Mouse (Mus musculus): ENCODE measurements around the gene Bcl2l1. TPM values are rescaled to one million over a fixed set of nuclear protein-coding genes. Genes with fewer than 3 reads are reported as not detected.

Gene Bcl2l1
- polyA plus RNA-seq, 1 experiment from 2014 or later = 104 TPM

GRCm38 (mm10) chr2:152788892-152789421 is 42.6 kb downstream of the Bcl2l1 start:
- H3K4me3 ChIP-seq = no peak overlapping the region
- peaks cover 31% of the 10 kb centered on the region for H3K4me1 ChIP-seq
- WGBS = 65% methylated on average over 6 of the region's 6 CpGs
- DNase-seq (ENCODE audit: extremely low spot score, low spot score) = no peak
- H3K27me3 ChIP-seq (ENCODE audit: poor library complexity, severe bottlenecking) = no peaks in the 10 kb centered on the region
- H3K27ac ChIP-seq = peak overlapping the region; percentile 70
- no peaks in the 10 kb centered on the region for H3K9me3 ChIP-seq
- H3K36me3 ChIP-seq (replicated peaks) = peaks cover 31% of the 10 kb centered on the region

- Histone ChIP-seq H3K27me3 (ENCODE audit: poor library complexity, severe bottlenecking) (no peaks in the 10 kb centered on the region), H3K27ac (no peak overlapping the region), H3K9me3 (no peaks in the 10 kb centered on the region), H3K4me3 (no peak overlapping the region), H3K4me1 (peaks cover 25% of the 10 kb centered on the region), H3K36me3 (replicated peaks) (peaks cover 38% of the 10 kb centered on the region)
- WGBS = 92% methylated on average over 6 of the region's 6 CpGs
- no peak for DNase-seq (ENCODE audit: extremely low spot score, low spot score)
Measured at GRCm38 (mm10) chr2:152787543-152787942, 44.0 kb downstream of the Bcl2l1 start.

- WGBS = 84% methylated on average over 2 of the region's 2 CpGs
- no peak for DNase-seq (ENCODE audit: extremely low spot score, low spot score)
- no peaks in the 10 kb centered on the region for H3K9me3 ChIP-seq
- peaks cover 42% of the 10 kb centered on the region for H3K36me3 ChIP-seq (replicated peaks)
- H3K4me3 ChIP-seq = no peak overlapping the region
- no peak overlapping the region for H3K27ac ChIP-seq
- peaks cover 25% of the 10 kb centered on the region for H3K4me1 ChIP-seq
- H3K27me3 ChIP-seq (ENCODE audit: poor library complexity, severe bottlenecking) = no peaks in the 10 kb centered on the region
Measured at GRCm38 (mm10) chr2:152787136-152787535, 44.4 kb downstream of the Bcl2l1 start.

- Histone ChIP-seq H3K4me1 (peaks cover 37% of the 10 kb centered on the region), H3K4me3 (no peak overlapping the region), H3K9me3 (no peaks in the 10 kb centered on the region), H3K36me3 (replicated peaks) (peaks cover 50% of the 10 kb centered on the region), H3K27ac (peak overlapping the region; percentile 49), H3K27me3 (ENCODE audit: poor library complexity, severe bottlenecking) (no peaks in the 10 kb centered on the region)
- 78% methylated on average over 18 of the region's 18 CpGs for WGBS
- no peak for DNase-seq (ENCODE audit: extremely low spot score, low spot score)
Measured at GRCm38 (mm10) chr2:152785446-152786350, 45.8 kb downstream of the Bcl2l1 start.

GRCm38 (mm10) chr2:152784640-152785039 is 46.9 kb downstream of the Bcl2l1 start:
- DNase-seq (ENCODE audit: extremely low spot score, low spot score) = no peak
- Histone ChIP-seq H3K27ac (no peak overlapping the region), H3K27me3 (ENCODE audit: poor library complexity, severe bottlenecking) (no peaks in the 10 kb centered on the region), H3K4me3 (no peak overlapping the region), H3K9me3 (no peaks in the 10 kb centered on the region), H3K36me3 (replicated peaks) (peaks cover 50% of the 10 kb centered on the region), H3K4me1 (peaks cover 35% of the 10 kb centered on the region)
- WGBS = 96% methylated on average over 8 of the region's 8 CpGs

GRCm38 (mm10) chr2:152783241-152783640 is 48.3 kb downstream of the Bcl2l1 start:
- Histone ChIP-seq H3K4me3 (no peak overlapping the region), H3K27me3 (ENCODE audit: poor library complexity, severe bottlenecking) (no peaks in the 10 kb centered on the region), H3K4me1 (peaks cover 24% of the 10 kb centered on the region), H3K36me3 (replicated peaks) (peaks cover 62% of the 10 kb centered on the region), H3K27ac (no peak overlapping the region), H3K9me3 (no peaks in the 10 kb centered on the region)
- DNase-seq (ENCODE audit: extremely low spot score, low spot score) = no peak
- 90% methylated on average over 5 of the region's 5 CpGs for WGBS

- Histone ChIP-seq H3K4me3 (no peak overlapping the region), H3K27ac (no peak overlapping the region), H3K27me3 (ENCODE audit: poor library complexity, severe bottlenecking) (no peaks in the 10 kb centered on the region), H3K36me3 (replicated peaks) (peaks cover 62% of the 10 kb centered on the region), H3K9me3 (no peaks in the 10 kb centered on the region), H3K4me1 (peaks cover 24% of the 10 kb centered on the region)
- 87% methylated on average over 5 of the region's 5 CpGs for WGBS
- DNase-seq (ENCODE audit: extremely low spot score, low spot score) = no peak
Measured at GRCm38 (mm10) chr2:152782656-152783055, 48.9 kb downstream of the Bcl2l1 start.

- no peaks in the 10 kb centered on the region for H3K27me3 ChIP-seq (ENCODE audit: poor library complexity, severe bottlenecking)
- whole genome bisulfite sequencing = 85% methylated on average over 3 of the region's 3 CpGs
- no peak overlapping the region for H3K4me3 ChIP-seq
- peaks cover 59% of the 10 kb centered on the region for H3K36me3 ChIP-seq (replicated peaks)
- DNase-seq (ENCODE audit: extremely low spot score, low spot score) = no peak
- H3K27ac ChIP-seq = peak overlapping the region; percentile 40; the same call in 1 of the 2 replicates
- no peaks in the 10 kb centered on the region for H3K9me3 ChIP-seq
- peaks cover 24% of the 10 kb centered on the region for H3K4me1 ChIP-seq
Measured at GRCm38 (mm10) chr2:152781031-152781711, 50.4 kb downstream of the Bcl2l1 start.

- Histone ChIP-seq H3K36me3 (replicated peaks) (peaks cover 57% of the 10 kb centered on the region), H3K9me3 (no peaks in the 10 kb centered on the region), H3K4me3 (no peak overlapping the region), H3K4me1 (peaks cover 21% of the 10 kb centered on the region), H3K27me3 (ENCODE audit: poor library complexity, severe bottlenecking) (no peaks in the 10 kb centered on the region), H3K27ac (peak overlapping the region; percentile 31; the same call in 1 of the 2 replicates)
- 89% methylated on average over 2 of the region's 2 CpGs for WGBS
- DNase-seq (ENCODE audit: extremely low spot score, low spot score) = no peak
Measured at GRCm38 (mm10) chr2:152780466-152780865, 51.1 kb downstream of the Bcl2l1 start.

- Histone ChIP-seq H3K9me3 (no peaks in the 10 kb centered on the region), H3K36me3 (replicated peaks) (peaks cover 37% of the 10 kb centered on the region), H3K27ac (no peak overlapping the region), H3K4me3 (no peak overlapping the region), H3K4me1 (peaks cover 15% of the 10 kb centered on the region), H3K27me3 (ENCODE audit: poor library complexity, severe bottlenecking) (no peaks in the 10 kb centered on the region)
- DNase-seq (ENCODE audit: extremely low spot score, low spot score) = no peak
- WGBS = 86% methylated on average over 3 of the region's 3 CpGs
Measured at GRCm38 (mm10) chr2:152777081-152777480, 54.4 kb downstream of the Bcl2l1 start.

- H3K27me3 ChIP-seq (ENCODE audit: poor library complexity, severe bottlenecking) = no peaks in the 10 kb centered on the region
- no peak overlapping the region for H3K27ac ChIP-seq
- H3K36me3 ChIP-seq (replicated peaks) = peaks cover 31% of the 10 kb centered on the region
- no peak overlapping the region for H3K4me3 ChIP-seq
- DNase-seq (ENCODE audit: extremely low spot score, low spot score) = no peak
- no peaks in the 10 kb centered on the region for H3K9me3 ChIP-seq
- WGBS = 92% methylated on average over 2 of the region's 2 CpGs
- peaks cover 8% of the 10 kb centered on the region for H3K4me1 ChIP-seq
Measured at GRCm38 (mm10) chr2:152776435-152776834, 55.1 kb downstream of the Bcl2l1 start.

GRCm38 (mm10) chr2:152776019-152776418 is 55.5 kb downstream of the Bcl2l1 start:
- Histone ChIP-seq H3K9me3 (no peaks in the 10 kb centered on the region), H3K4me1 (peaks cover 4% of the 10 kb centered on the region), H3K27me3 (ENCODE audit: poor library complexity, severe bottlenecking) (no peaks in the 10 kb centered on the region), H3K27ac (no peak overlapping the region), H3K36me3 (replicated peaks) (peaks cover 27% of the 10 kb centered on the region), H3K4me3 (no peak overlapping the region)
- DNase-seq (ENCODE audit: extremely low spot score, low spot score) = no peak
- 90% methylated on average over 3 of the region's 3 CpGs for WGBS

- H3K27me3 ChIP-seq (ENCODE audit: poor library complexity, severe bottlenecking) = no peaks in the 10 kb centered on the region
- H3K27ac ChIP-seq = no peak overlapping the region
- no peaks in the 10 kb centered on the region for H3K9me3 ChIP-seq
- DNase-seq (ENCODE audit: extremely low spot score, low spot score) = no peak
- no peak overlapping the region for H3K4me3 ChIP-seq
- peaks cover 20% of the 10 kb centered on the region for H3K36me3 ChIP-seq (replicated peaks)
- WGBS = 83% methylated on average over 4 of the region's 4 CpGs
- H3K4me1 ChIP-seq = no peaks in the 10 kb centered on the region; the same call in 1 of the 2 replicates
Measured at GRCm38 (mm10) chr2:152775357-152775756, 56.2 kb downstream of the Bcl2l1 start.
